ENCODE assay signal across 9 mouse cellular contexts in the genomic region with DNA sequence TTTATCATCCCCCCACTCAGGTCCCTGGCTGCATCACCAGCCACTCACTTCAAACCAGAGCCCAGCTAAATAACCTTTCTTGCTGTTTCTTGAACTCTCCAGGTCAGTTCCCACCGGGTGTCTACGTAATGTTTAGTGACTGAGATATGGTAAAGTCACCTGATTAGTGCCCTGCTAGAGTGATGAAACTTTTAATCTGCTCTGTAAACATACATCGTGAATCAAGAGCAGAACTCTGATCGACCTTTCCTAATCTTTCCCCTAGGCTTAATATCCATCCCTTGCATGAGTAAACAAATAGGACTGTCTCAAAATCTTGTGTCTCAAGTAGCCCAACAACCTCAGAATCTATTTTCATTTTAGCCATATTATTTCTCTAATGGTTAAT. TPM values are rescaled to one million over a fixed set of nuclear protein-coding genes. Genes with fewer than 3 reads are reported as not detected.
DNase-seq lines count a peak whose midpoint lies in the region; ATAC-seq and TF ChIP-seq lines count a peak whose summit lies in the region.
"Had no signal": no experiment of that assay in that cellular context is flagged by ENCODE, and none has a peak within 500 bp of the region (broad histone marks: within the 10 kb centered on the region; RNA-seq: fewer than 3 reads in every experiment).

No protein-coding gene starts in this region.

- no peaks in the 10 kb centered on the region for H3K27me3 ChIP-seq in kidney, embryonic 14.5 days (ENCODE audit: control insufficient read depth, insufficient read depth, low read length)
- H3K27me3 ChIP-seq in hindbrain, postnatal 0 days (ENCODE audit: insufficient read depth, low read length): no peaks in the 10 kb centered on the region
- no peaks in the 10 kb centered on the region for H3K27me3 ChIP-seq in forebrain, embryonic 10.5 days (ENCODE audit: poor library complexity, severe bottlenecking)

- DNase-seq in kidney, postnatal 25 days: no peak
- DNase-seq in hindbrain, postnatal 0 days (ENCODE audit: low spot score): no peak
- DNase-seq in spleen, postnatal 36 days (ENCODE audit: low spot score in 2 of 2): no peak
- no peak for DNase-seq in right cerebral cortex, postnatal 10 days (ENCODE audit: low spot score in 2 of 2)
- no peak for DNase-seq in forebrain, embryonic 10.5 days (ENCODE audit: extremely low spot score, low spot score)
- DNase-seq: midbrain, embryonic 14.5 days had no signal

- no peak overlapping the region; the same call in 1 of the 2 replicates for H3K4me2 ChIP-seq in kidney, embryonic 14.5 days (replicated peaks; ENCODE audit: low read depth, low read length)
- peak overlapping the region; percentile 69; the same call in 1 of the 2 replicates for H3K4me2 ChIP-seq in hindbrain, postnatal 0 days (ENCODE audit: low read depth, low read length)

- no peaks in the 10 kb centered on the region for H3K9me3 ChIP-seq in kidney, embryonic 14.5 days (ENCODE audit: control insufficient read depth, low read length)
- no peaks in the 10 kb centered on the region for H3K9me3 ChIP-seq in hindbrain, postnatal 0 days (ENCODE audit: low read length)
- H3K9me3 ChIP-seq in forebrain, embryonic 10.5 days: no peaks in the 10 kb centered on the region

- TF ChIP-seq POLR2A in bone marrow macrophage, adult 2 months (IDR thresholded peaks at IDR 0.05; ENCODE audit: borderline replicate concordance, low read depth, low read length): no peak

- H3K9ac ChIP-seq in kidney, embryonic 14.5 days (ENCODE audit: low read depth, low read length): no peak overlapping the region
- no peak overlapping the region for H3K9ac ChIP-seq in hindbrain, postnatal 0 days (replicated peaks; ENCODE audit: low read length)

- no peaks in the 10 kb centered on the region; the same call in 1 of the 2 replicates for H3K36me3 ChIP-seq in kidney, embryonic 14.5 days (ENCODE audit: control insufficient read depth, insufficient read depth, low read length)
- no peaks in the 10 kb centered on the region for H3K36me3 ChIP-seq in hindbrain, postnatal 0 days (ENCODE audit: insufficient read depth, low read length)
- H3K36me3 ChIP-seq in forebrain, embryonic 10.5 days (replicated peaks): no peaks in the 10 kb centered on the region

- ATAC-seq in kidney, embryonic 14.5 days (ENCODE audit: low FRiP score, low TSS enrichment): no peak
- no peak for ATAC-seq in hindbrain, postnatal 0 days
- 0 out of 2 replicates have a peak, but pooled peaks have one; percentile 9 for ATAC-seq in megakaryocyte, adult 5-6 weeks (ENCODE audit: poor library complexity, severe bottlenecking)

- peaks cover 6% of the 10 kb centered on the region; the same call in 1 of the 2 replicates for H3K4me1 ChIP-seq in kidney, embryonic 14.5 days (ENCODE audit: control insufficient read depth, insufficient read depth, low read length)
- peaks cover 13% of the 10 kb centered on the region for H3K4me1 ChIP-seq in bone marrow macrophage, adult 2 months (ENCODE audit: control insufficient read depth, insufficient read depth, low read length)
- H3K4me1 ChIP-seq in hindbrain, postnatal 0 days (ENCODE audit: insufficient read depth, low read length): peaks cover 3% of the 10 kb centered on the region; the same call in 1 of the 2 replicates
- peaks cover 18% of the 10 kb centered on the region for H3K4me1 ChIP-seq in forebrain, embryonic 10.5 days

- H3K4me3 ChIP-seq in kidney, embryonic 14.5 days (ENCODE audit: low read length): peak overlapping the region; percentile 59; the same call in 1 of the 2 replicates
- peak overlapping the region; percentile 77 for H3K4me3 ChIP-seq in bone marrow macrophage, adult 2 months (ENCODE audit: insufficient read depth, low read length)
- no peak overlapping the region for H3K4me3 ChIP-seq in hindbrain, postnatal 0 days (ENCODE audit: low read length)
- H3K4me3 ChIP-seq in forebrain, embryonic 10.5 days: no peak overlapping the region

- 58% methylated on average over 4 of the region's 4 CpGs for WGBS in kidney, embryonic 14.5 days
- WGBS in hindbrain, postnatal 0 days: 79% methylated on average over 4 of the region's 4 CpGs
- WGBS in forebrain, embryonic 10.5 days: 79% methylated on average over 4 of the region's 4 CpGs

- TF ChIP-seq CTCF in bone marrow macrophage, adult 2 months (IDR thresholded peaks at IDR 0.05; ENCODE audit: low read depth, low read length): no peak
- TF ChIP-seq CTCF in hindbrain, postnatal 0 days (IDR thresholded peaks at IDR 0.05; ENCODE audit: low read depth): no peak

- no peak overlapping the region for H3K27ac ChIP-seq in kidney, embryonic 14.5 days (ENCODE audit: low read depth, low read length)
- H3K27ac ChIP-seq in bone marrow macrophage, adult 2 months (ENCODE audit: insufficient read depth, low read depth, low read length): no peak overlapping the region
- no peak overlapping the region for H3K27ac ChIP-seq in hindbrain, postnatal 0 days
- H3K27ac ChIP-seq in forebrain, embryonic 10.5 days: no peak overlapping the region

RNA-seq across cellular contexts. Expression of gene Nqo2, which starts 1.5 kb away (rescaled TPM):
- polyA plus RNA-seq in kidney, embryonic 14.5 days (2014; fragmentation: Nextera tagmentation; extraction: Ambion mirVana): 26.2 and 29.6 TPM in 2 replicates
- 39.9 and 41.2 TPM in 2 replicates for polyA plus RNA-seq in bone marrow macrophage, adult 2 months (2012; ENCODE audit: insufficient read depth, insufficient read length, missing spikeins)
- total RNA-seq in hindbrain, postnatal 0 days (2014; rRNA removed): 3.5 and 4.0 TPM in 2 replicates
- 9.5 and 10.0 TPM in 2 replicates for polyA plus RNA-seq in hindbrain, postnatal 0 days (2015; fragmentation: Nextera tagmentation; extraction: Ambion mirVana)
- 93.7 and 94.6 TPM in 2 replicates for total RNA-seq in megakaryocyte, adult 5-6 weeks (2015)
- 77.5 and 81.5 TPM in 2 replicates for total RNA-seq in megakaryocyte, adult 5-6 weeks (2017)
- 21.8 and 24.7 TPM in 2 replicates for polyA plus RNA-seq in forebrain, embryonic 10.5 days (2016; fragmentation: Nextera tagmentation; extraction: Ambion mirVana)

RNA-seq across cellular contexts. Expression of gene Ripk1, which starts 36.1 kb away (rescaled TPM):
- polyA plus RNA-seq in kidney, embryonic 14.5 days (2014; fragmentation: Nextera tagmentation; extraction: Ambion mirVana): 9.7 and 20.6 TPM in 2 replicates
- 53.5 and 63.4 TPM in 2 replicates for polyA plus RNA-seq in bone marrow macrophage, adult 2 months (2012; ENCODE audit: insufficient read depth, insufficient read length, missing spikeins)
- 6.4 and 7.8 TPM in 2 replicates for total RNA-seq in hindbrain, postnatal 0 days (2014; rRNA removed)
- 4.5 and 4.8 TPM in 2 replicates for polyA plus RNA-seq in hindbrain, postnatal 0 days (2015; fragmentation: Nextera tagmentation; extraction: Ambion mirVana)
- 45.6 and 50.8 TPM in 2 replicates for total RNA-seq in megakaryocyte, adult 5-6 weeks (2015)
- 56.9 and 57.3 TPM in 2 replicates for total RNA-seq in megakaryocyte, adult 5-6 weeks (2017)
- polyA plus RNA-seq in forebrain, embryonic 10.5 days (2016; fragmentation: Nextera tagmentation; extraction: Ambion mirVana): 7.0 and 7.7 TPM in 2 replicates

RNA-seq across cellular contexts. Expression of gene Serpinb6a, which starts 36.6 kb away (rescaled TPM):
- 70.9 and 73.3 TPM in 2 replicates for polyA plus RNA-seq in kidney, embryonic 14.5 days (2014; fragmentation: Nextera tagmentation; extraction: Ambion mirVana)
- polyA plus RNA-seq in bone marrow macrophage, adult 2 months (2012; ENCODE audit: insufficient read depth, insufficient read length, missing spikeins): 737 and 743 TPM in 2 replicates
- 45.1 and 60.8 TPM in 2 replicates for total RNA-seq in hindbrain, postnatal 0 days (2014; rRNA removed)
- polyA plus RNA-seq in hindbrain, postnatal 0 days (2015; fragmentation: Nextera tagmentation; extraction: Ambion mirVana): 50.7 and 52.1 TPM in 2 replicates
- total RNA-seq in megakaryocyte, adult 5-6 weeks (2015): 16.8 and 17.8 TPM in 2 replicates
- 19.6 and 19.8 TPM in 2 replicates for total RNA-seq in megakaryocyte, adult 5-6 weeks (2017)
- polyA plus RNA-seq in forebrain, embryonic 10.5 days (2016; fragmentation: Nextera tagmentation; extraction: Ambion mirVana): 29.4 and 30.0 TPM in 2 replicates

Comparison
In these comparisons a context has a peak if more than half of its experiments do, and no peak if none do; other contexts are left out.
1. H3K4me3 ChIP-seq: peak in kidney, embryonic 14.5 days (single experiment) and bone marrow macrophage, adult 2 months (single experiment); none in hindbrain, postnatal 0 days (single experiment) and forebrain, embryonic 10.5 days (single experiment).